Mouse (Mus musculus): ENCODE results near the gene Polr3c. TPM values are rescaled to one million over a fixed set of nuclear protein-coding genes. Genes with fewer than 3 reads are reported as not detected.
"Not testable (repeated sequence)": the region's sequence is repeated elsewhere in the genome, so short reads cannot be mapped to it uniquely, and the experiment has no call there.

The Polr3c gene
- 10 to 100 TPM; 23.6 to 24.5 TPM for total RNA-seq (2021)
- long read RNA-seq, experiment 1, transcript Polr3c-201 (15 exons, 2,390 nt) = major isoform, 12 of 25 reads
- long read RNA-seq, experiment 1, partial matches to known transcripts = 4 of 25 reads
- long read RNA-seq, experiment 1, other reads (novel, unspliced or antisense) = 7 of 25 reads
- long read RNA-seq, experiment 2, transcript Polr3c-201 (15 exons, 2,390 nt) = major isoform, 24 of 34 reads
- long read RNA-seq, experiment 2, partial matches to known transcripts = 2 of 34 reads
- long read RNA-seq, experiment 2, other reads (novel, unspliced or antisense) = 7 of 34 reads

DNA sequence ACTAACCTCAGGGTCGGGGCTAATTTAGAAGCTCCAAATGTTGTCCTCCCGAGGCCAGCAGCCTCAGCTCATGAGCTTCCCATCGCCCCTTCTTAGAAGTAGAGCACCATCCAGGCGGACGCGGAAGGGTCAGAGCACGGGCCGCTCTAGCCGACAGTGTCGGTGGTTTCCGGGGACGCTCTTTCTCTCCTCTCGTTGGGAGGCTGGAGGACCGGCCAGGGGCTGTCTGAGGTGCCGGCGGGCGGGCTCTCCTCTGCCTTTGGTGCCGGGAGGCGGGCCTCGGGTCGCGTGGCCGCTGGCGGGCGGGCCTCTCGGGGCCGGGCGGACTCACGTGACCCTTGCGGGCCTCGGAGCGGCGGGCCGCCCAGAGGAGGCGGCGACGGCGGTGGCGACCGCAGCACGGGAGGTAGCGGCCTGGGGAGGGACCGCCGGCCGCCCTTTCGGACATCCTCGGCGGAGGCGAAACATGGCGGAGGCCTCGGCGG, at the start of gene Polr3c, which contains the start of gene Rnf115:
Gene Polr3c, minus strand, starts transcription at position 286 of the 485 bp plus-strand sequence.
Gene Rnf115, plus strand, starts transcription at position 322 of the 485 bp plus-strand sequence.
- peak; percentile 96 to 97 for DNase-seq (ENCODE audit: low spot score in 2 of 2)

- DNase-seq (ENCODE audit: low spot score in 2 of 2) = no peak
Observed at GRCm38 (mm10) chr3:96777120-96777519, 49.7 kb upstream of the Polr3c start.

- DNase-seq (ENCODE audit: low spot score in 2 of 2) = no peak
Observed at GRCm38 (mm10) chr3:96772949-96773348, 45.5 kb upstream of the Polr3c start.

- DNase-seq (ENCODE audit: low spot score in 2 of 2) = no peak
Observed at GRCm38 (mm10) chr3:96769971-96770370, 42.5 kb upstream of the Polr3c start.

GRCm38 (mm10) chr3:96764528-96764927, 37.1 kb upstream of the Polr3c start:
- DNase-seq (ENCODE audit: low spot score in 2 of 2) = no peak

GRCm38 (mm10) chr3:96759695-96760094, 32.3 kb upstream of the Polr3c start:
- no peak for DNase-seq (ENCODE audit: low spot score in 2 of 2)

GRCm38 (mm10) chr3:96757691-96758090, 30.3 kb upstream of the Polr3c start:
- no peak for DNase-seq (ENCODE audit: low spot score in 2 of 2)

- DNase-seq (ENCODE audit: low spot score in 2 of 2) = no peak
Observed at GRCm38 (mm10) chr3:96755935-96756334, 28.5 kb upstream of the Polr3c start.

DNA sequence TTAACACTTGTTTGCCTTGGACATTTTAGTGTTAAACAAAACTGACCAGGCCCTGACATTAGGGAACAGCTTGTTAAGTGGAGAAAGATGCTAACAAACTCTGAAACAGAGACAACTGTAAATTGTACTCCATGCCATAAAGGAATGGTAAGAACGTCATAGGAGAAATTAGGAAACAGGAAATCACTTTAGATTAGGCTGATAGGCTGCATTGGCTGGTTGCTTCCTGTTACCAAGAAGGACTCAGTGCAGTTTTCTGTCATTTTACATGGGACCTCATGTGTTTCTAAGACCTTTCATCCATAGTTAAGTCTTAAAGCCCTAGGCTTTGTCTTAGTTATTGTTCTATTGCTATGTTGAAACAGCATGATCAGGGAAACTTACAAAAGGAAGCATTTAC, 19.4 kb upstream of the Polr3c start:
- no peak for DNase-seq (ENCODE audit: low spot score in 2 of 2)

DNA sequence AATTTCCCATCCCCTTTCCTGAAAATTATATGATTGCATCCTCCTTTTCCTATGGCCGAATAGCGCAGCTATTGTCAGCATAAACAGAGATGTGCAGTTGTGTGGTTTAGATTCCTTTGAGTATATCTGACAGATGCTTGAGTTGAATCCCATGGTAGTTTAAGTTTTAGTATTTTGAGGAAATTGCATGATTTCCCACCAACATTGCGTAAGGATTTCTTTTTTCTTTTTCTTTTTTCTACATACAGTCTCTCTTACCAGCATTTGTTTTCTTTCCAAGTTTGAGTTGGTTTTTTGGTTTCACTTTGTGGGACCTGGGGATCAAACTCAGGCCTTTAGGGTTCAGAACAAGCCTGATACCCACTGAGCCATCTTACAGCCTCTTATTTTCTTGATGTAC, 16.9 kb upstream of the Polr3c start:
- no peak for DNase-seq (ENCODE audit: low spot score in 2 of 2)

- not testable (repeated sequence) for DNase-seq (ENCODE audit: low spot score in 2 of 2)
Observed at GRCm38 (mm10) chr3:96740279-96740678, 12.9 kb upstream of the Polr3c start.

DNA sequence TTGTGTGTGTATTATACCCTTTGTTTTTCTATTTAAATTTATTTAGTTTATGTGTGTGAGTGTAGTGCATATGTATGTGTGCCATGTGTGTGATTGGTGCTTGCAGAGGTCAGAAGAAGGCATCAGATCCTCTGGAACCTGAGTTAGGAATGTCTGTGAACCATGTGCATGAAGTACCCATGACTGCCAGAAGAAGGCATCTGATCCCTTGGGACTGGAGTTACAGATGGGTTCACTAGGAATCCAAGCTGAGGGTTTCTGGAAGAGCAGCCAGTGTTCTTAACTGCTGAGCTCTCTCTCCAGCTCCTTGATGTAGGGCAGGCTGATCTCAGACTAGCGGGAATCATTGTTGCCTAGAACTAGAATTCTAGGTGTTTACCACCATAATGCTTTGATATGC, 10.6 kb upstream of the Polr3c start:
- DNase-seq (ENCODE audit: low spot score in 2 of 2) = no peak

DNA sequence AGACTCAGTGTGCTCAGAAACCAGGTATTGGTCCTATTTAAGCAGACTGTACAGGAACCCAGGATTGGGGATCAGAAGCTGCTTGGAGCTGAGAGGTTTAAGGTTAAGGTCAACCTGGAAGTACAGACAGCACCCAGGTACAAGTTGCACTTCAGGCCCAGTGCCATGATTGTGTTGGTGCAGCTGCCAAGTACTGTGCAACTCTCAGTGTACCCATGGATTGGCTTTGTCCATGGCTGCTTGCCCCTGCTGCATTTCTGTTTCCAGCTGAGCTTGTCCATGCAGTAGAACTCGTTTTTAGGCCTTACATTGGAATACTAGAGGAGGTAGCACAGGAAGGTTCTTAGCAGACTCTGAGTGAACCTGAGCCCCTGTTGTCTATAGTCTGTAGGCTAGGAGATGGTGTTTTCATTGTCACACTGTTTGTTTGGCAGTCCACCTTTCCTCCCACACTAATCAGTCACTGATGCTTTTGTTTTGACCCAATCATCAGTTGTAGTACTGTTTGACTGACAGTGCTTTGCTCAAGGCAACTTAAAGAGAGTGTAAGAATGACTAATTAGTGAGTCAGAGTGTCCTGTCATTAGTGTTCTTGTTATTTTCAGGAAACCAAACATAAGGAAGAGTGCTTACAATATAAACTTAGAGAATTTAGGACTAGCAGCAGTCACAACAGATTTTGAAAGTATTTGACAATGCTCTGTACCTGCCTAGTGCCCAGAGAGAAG, 9.7 kb upstream of the Polr3c start:
- DNase-seq (ENCODE audit: low spot score in 2 of 2) = no peak

- DNase-seq (ENCODE audit: low spot score in 2 of 2) = no peak
Observed at GRCm38 (mm10) chr3:96735200-96735599, 7.8 kb upstream of the Polr3c start.

DNA sequence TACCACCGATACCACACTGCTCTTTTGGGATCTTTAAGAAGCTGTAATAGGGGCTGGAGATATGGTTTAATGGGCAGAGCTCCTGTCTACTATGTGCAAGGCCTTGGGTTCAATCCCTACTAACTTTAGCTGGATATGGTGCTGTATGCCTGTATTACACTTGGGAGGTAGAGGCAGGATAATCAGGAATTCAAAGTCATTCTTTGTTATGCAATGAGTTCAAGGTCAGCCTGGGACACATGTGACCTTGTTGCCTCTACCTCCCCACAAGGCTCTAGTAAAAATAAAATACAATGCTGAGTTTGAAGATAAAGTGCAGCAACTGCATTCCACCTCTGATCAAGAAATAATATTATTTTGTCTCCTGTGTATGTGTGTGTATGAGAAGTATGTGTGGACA, 6.6 kb upstream of the Polr3c start:
- no peak for DNase-seq (ENCODE audit: low spot score in 2 of 2)

- no peak for DNase-seq (ENCODE audit: low spot score in 2 of 2)
Observed at GRCm38 (mm10) chr3:96730785-96731184, 3.4 kb upstream of the Polr3c start.

DNA sequence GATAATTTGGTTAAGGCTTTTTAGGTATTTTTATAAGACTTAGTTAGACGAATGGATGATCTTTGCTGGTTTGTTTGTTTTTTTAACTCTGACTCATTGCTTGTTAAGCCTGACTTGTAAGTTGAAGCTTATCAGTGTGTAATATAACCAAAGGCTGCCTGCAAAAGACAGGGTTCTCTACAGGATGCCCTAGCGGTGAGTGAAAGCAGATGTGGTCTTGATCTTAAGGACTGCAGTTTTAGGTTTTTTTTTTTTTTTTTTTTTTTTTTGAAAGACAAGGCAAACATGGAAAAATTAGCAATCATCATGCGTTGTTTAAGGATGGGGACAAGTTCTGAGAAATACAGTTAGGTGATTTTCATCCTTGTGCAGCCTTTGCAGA, 2.0 kb upstream of the Polr3c start:
- DNase-seq (ENCODE audit: low spot score in 2 of 2) = no peak

- no peak for DNase-seq (ENCODE audit: low spot score in 2 of 2)
Observed at GRCm38 (mm10) chr3:96728634-96729402, 1.4 kb upstream of the Polr3c start.

DNA sequence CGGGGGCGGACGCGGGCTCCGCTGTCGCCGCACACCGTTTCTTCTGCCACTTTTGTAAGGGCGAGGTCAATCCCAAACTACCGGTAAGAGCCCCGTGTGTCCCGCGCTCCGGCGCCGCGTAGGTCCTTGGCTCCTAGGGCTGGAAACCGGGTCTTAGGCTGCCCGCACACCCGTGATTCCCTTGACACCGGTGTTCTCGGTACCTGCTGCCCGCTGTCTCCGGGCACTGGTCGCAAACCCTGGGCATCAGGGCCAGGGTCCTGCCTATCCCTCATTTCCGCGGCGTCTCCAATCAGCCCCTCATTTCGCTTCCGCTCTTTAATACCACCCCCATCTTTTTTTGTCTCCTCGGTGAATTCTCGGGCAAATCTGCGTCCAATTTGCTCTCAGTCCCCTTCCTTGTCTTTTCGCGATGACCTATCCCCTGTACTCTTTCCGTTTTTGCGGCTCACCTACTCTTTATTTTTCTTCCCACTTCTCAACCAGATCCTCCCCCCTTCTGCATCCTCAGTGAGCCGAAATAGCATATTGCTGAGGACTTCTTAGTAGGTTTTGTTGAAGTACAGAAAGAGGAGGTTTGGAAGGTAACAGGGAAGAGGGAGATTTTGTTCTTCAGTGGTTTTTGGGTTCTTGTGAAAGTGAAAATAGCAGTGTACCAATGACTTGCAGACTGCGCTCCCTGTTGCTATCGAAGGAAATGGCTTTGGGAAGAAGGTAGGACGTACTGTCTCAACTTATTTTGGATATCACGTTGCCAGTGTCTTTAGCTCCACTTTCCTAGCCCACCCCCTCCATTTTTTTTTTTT, 603 bp upstream of the Polr3c start:
- no peak for DNase-seq (ENCODE audit: low spot score in 2 of 2)

- DNase-seq (ENCODE audit: low spot score in 2 of 2) = peak in 1 of 2 experiments; percentile 47
Observed at GRCm38 (mm10) chr3:96719173-96719572, 8.3 kb downstream of the Polr3c start.

DNA sequence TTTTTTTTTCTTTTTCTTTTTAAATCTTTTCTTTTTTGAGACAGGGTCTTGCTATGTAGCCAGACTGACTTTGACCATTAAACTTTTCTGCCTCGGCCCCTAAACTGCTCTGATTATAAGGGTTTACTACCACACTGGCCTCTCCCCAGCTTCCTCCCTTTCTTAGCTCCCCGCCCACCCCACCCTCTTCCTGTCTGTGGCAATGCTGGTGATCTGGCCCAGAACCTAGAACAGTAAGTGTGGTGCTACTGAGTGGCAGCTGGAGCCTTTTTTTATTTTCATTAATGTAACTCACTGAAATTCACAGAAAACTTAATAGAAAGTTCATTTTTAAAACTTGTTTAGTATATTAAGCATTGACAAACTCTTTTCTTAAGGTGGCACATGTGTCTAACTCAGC, 11.6 kb downstream of the Polr3c start:
- DNase-seq (ENCODE audit: low spot score in 2 of 2) = no peak
